Mouse (Mus musculus) spleen, adult 12 weeks (tissue): ENCODE measurements around the gene Plscr1.

Experiments used
- DNase-seq: peaks from one replicate; pipeline ENCODE4 v3.0.0; 2022; ENCODE audit warnings: low spot score

Gene Plscr1

DNA sequence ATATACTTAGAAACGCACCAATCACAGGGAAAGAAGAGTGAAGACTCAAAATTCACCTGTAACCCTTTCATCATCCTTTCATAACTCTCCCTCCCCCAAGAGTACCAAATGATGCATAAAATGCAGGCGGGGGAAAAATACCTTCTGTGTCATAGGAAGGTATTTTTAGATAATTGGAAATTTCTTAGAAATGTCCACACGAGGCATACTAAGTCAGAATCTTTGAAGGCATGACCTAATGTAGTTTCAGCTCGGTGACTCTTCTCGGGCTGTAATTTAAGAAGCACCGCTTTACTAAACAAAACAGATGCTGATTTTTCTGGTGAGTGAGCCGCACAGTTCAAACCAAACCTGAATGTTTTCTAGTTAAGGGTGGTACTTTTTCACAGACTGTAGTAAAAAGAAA is at the start of gene Plscr1:
TSS of gene Plscr1 (plus strand) at position 304 of the 406 bp plus-strand sequence.
- DNase-seq = no peak

DNA sequence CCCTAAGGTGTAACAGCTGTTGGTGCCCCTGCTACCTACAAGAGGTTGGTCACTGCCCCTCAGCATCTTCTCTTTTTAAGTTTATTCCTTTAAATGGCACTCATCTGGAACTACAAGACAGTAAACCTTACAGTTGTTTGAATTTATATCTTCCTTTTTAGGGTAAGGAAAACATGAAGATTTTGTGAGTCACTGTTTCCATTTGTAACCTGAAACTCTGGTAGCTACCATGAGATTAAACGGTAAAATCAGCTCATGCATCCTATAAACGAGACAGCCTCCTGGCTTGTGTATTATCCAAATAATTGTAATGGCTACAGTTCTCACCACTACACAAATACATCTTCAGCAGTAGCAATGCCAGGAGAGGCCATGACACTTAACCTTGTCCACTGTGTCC is 45.2 kb upstream of the Plscr1 start:
- no peak for DNase-seq

DNA sequence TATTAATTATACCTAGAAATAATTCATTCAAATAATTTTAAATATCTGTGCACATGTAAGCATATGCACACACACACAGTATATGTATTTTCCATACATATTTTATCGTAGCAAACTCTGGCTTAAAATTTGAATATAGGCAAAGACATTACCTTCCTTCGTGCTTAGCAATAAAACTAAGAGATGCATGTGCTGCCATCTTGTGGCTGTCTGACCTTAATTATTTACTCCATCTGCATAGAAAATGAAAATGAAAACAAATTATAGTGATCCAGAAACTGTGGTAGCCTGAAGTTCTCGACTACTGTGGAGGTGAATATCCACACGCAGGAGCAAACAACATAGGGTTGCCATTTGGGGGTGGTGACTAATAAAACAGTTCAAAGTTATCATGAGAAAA is 42.2 kb upstream of the Plscr1 start:
- DNase-seq = no peak

DNA sequence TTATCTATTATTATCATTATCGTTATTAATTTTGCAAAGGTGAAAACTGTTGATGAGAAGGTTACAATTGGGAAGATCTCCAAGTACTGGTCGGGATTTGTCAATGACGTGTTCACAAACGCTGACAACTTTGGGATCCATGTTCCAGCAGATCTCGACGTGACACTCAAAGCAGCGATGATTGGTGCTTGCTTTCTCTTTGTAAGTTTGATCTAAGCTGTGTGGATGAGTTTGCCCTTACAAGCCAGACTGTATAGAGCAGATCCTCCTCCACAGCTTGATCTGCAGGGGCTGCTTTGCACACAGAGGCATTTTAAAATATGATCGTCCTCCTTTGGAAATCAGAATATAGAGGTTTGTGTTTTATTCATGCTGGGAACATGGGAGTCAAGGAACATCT is 41.8 kb upstream of the Plscr1 start:
- no peak for DNase-seq

DNA sequence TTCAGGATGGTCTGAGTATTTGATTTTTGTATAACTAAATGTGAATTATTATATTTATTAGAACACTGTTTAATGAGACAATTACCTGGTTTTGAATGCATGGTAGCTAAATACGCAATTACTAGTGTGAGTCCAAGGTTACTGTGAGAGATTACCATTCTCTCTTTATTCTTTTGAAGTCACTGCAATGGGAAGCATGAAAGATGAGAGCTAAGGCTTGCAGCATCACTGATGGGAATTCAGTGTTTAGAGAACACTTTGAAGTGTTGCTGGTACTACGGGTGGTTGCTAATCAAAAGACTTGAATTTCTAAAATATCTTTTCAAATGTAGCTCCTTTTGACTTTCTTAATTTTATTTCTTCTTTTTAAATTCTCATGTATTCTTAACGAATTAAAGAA is 39.7 kb upstream of the Plscr1 start:
- no peak for DNase-seq

DNA sequence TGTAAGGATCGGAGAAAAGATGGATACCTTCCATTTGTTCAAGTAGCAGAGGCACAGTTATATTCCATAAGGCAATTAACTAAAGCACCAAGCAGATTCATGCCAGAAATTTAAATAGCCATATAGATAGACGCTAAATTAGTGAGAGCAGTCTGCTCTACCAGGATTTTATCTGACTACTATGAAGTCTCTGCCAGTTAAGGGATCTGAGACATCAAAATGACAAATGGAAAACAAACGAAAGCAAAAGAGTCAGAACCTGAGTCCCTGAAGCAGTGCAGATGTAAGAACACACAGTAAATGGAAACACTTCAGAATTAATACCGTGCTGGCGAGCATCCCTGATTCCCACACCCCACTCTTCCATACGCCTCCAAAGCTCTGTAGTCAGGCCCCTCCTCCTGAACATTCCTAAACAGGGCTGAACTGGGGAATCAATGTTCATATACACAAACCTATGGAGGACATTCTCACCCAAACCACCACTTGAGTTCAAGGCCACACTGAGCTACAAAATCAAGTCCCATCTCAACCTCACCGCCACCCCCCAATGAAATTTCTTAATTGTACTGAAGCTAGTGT is 39.1 kb upstream of the Plscr1 start:
- no peak for DNase-seq

DNA sequence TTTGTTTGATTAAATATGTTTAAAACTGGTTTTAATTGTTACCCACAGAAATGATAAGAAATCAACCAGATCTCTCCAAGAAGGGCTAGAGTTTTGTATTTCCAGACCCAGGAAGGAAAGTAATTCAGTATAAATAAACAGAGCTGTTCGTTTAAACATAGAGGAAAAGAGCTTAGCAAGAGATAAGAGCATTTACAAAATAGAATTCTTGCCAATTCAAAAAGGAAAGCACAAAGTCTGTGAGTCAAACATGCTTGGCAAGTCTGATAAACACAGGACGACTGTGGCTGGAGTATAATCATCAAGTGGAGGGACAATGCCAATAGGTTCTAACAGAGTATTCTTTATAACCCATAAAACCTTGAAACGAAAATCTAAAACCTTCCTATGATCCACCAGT is 38.5 kb upstream of the Plscr1 start:
- no peak for DNase-seq

DNA sequence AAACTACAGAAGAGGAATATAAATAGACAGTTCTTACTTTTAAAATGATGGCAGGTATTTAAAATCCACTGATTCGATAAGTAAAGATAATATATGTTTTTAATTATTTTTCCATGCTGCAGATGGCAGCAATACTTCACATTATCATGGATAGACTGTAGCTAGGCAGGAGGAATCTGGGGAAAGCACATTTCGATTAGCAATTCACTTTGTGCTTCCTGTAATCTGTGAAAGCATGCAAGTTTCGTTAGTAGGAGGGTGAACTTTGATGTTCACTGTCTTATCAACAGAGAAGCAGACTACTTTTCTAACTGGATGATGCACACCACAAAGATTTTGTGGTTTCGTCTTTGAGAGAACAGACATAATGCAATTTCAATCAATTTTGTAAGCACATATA is 32.1 kb upstream of the Plscr1 start:
- DNase-seq = no peak

DNA sequence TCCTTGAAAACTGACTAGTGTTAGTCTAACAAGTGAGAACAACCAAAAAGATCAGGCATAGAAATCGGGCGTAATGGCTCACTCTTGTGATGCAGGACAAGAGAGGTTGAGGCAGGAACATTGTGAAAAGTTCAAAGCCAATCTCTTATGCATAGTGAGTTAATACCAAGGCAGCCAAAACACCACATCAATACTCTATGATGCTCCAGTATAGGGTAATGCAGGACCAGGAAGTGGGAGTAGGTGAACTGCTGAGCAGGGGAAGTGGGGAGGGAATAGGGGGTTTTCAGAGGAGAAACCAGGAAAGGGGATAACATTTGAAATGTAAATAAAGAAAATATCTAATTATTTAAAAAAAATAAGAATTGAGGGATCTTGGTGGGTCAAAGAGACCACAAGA is 31.7 kb upstream of the Plscr1 start:
- no peak for DNase-seq

DNA sequence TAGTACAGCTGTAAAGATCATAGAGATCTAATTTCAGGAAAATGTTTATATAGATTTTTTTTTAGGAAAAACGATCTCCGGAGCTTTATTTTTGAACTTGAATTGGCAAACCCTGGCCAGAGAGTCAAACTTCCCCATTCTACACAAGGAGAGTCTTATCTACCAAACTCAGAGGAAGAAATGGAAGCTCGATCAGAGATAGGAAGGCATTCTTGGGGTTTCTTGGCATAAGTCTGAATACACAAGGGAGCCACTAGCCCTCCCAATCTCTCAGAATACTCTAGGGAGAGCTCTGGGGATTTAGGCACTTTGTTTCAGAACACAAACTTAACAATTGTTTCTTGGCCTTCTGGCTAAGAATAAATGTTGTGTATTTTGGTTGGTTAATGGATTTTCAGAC is 29.4 kb upstream of the Plscr1 start:
- DNase-seq = no peak

DNA sequence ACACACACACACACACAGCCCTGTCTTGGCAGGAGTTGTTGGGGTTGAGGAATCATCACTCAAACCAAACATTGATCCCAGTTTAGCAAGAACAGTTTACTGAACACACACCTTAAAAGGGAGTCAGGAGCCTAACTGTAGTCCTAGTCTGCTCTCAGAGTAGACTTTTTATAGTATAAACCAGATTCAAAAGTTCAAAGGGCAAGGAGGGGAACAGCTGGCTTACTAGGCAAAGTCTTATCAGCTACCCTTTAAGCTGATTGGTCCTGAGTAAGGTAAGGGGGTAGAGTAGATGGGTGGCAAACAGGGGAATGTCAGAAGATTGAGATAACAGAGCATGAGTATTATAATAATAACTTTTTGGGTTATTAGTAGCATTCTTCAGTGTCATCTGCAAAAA is 28.1 kb upstream of the Plscr1 start:
- DNase-seq = no peak

DNA sequence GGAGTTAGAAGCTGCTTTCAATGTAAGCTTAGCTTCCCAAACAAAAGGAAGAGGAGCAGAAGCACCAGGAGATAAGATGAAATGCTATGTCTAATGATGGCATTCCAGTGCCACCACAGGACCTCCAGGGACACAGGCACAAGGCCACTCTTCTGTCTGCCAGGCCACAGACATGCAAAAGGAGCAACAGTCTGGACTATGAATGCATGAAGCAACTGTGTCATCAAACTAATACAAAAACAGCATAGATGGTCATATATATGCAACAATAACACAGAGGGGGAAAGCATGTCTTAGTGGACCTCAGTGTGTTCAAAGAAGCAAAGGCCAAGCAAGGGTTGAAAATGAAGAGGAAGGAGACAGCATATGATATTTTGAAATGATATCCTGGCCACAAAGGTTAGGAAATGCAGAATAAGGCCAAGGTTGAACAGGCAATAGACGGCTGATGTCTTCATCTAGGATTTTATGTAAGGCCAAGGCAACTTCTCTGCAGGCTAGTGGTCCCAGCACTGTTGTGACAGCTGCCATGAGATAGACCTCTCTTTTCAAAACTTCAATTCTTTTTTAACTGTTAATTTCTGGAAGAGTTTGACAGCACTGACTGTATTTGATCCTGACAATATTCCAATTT is 24.8 kb upstream of the Plscr1 start:
- no peak for DNase-seq

DNA sequence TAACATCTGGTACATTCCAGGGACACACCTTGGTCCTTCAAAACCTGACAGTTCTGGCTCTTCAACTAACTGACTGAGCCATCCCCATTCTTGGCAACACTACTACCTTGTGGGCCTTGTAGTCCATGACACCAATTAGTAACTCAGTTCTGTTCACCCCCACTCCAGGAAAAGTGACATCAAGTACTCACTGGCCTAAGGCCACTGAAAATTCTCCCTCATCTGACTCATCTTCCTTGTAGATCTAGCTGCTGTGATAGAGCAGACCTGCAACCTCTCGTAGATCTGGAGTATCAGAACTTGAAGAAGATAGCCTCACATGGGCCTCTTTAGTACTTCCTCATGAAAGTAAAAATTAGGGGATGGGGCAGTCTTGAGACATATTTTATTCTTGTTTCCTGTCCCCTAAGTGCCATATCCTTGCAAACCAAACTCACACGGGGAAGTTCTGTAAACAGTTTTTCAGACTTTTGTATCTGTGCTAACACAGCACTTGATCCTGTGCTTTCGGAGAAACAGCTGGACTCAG is 23.4 kb upstream of the Plscr1 start:
- DNase-seq = no peak

DNA sequence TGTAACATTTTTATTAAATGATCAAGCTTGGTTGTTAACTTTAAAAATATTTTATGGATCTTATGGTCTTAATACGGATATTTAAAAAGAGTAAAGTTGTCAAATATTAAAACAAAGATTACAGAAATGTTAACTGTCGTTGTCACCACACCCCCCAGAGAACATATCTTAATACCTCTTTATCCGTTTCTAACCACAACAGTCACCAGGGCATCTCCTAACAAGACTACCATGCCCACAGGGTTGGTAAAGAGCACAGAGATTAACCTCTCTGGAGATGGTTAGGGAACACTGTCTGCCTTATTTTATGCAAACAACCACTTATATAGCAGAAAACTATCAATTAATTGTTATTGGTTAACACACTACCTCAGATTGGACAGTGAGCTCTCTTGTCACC is 22.8 kb upstream of the Plscr1 start:
- DNase-seq = no peak

DNA sequence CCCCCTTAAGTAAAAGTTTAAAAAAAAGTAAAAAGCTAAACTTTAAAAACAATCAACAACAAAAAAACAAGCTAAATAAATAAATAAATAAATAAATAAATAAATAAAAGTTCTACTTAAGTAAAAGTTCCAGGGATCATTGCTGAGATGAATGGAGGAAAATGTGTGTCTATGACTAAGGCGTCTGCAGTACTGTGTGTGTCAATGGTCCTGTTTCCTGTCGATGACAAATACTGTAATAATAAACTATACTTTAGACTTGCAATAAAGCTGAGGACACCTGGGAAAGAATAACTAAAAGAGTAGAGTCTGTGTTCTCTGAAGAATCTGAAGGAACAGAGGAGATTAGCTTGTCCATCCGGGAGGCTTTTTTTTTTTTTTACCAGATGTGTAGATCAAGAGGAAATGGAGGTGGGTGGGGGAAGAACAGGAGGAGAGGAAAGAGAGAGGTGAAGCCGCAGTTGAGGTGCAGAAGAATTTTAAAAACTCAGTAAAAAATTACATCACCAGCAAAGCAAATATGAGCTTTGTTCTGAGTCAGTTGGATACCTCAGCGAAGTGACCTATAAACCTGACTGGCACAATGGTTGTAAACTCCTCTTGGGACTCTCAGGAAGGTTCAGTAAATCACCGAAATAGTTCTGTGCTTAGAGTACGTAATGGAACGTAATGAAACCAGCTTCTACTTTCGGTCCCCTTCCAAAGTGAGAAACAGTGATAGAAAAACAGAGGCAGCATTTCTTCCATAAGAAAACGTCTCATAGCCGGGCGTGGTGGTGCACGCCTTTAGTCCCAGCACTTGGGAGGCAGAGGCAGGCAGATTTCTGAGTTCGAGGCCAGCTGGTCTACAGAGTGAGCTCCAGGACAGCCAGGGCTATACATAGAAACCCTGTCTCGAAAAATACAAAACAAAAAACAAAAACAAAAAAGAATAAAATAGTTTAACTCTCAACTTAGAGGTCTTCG is 20.4 kb upstream of the Plscr1 start:
- no peak for DNase-seq

DNA sequence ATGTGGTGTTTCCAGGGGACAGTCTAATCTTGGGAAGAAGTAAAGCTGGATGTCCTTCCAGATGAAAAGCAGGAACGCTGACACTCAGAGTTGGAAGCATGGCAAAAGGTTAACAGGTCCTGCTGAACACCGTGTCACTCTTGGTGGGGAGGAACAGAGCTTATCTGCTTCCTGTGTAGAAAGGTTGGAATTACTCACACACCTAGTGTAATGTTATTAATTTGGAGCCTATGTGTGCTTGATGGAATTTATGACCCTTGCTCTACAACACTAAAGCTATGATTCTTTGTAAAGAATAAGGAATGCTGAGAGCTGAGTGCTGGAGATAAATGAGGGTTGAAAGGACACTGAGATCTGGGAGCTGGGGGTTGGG is 19.7 kb upstream of the Plscr1 start:
- no peak for DNase-seq

DNA sequence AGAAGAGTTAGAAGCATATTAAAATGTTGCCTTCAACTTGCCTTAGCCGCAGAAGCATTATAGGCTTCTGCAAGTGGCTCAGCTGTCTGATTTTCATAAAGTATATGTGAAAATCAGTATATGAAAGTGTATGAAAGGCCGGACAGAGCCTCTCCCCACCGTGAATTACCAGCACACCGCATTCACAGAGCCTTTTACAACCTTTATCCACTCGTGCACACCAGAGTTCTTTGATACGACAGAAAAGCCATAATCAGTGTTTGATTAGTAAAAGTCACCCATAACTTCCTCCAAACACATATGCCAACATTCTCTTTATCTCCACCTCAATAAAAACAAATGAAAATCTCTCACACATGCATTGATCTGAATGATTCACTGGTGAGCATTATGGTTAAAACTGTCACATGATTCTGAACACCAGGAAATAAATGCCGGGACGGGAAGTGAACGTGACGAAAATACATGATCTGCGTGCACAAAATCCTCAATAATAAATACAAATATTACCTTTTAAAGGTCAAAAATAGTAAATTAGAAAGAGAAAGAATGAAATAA is 14.6 kb upstream of the Plscr1 start:
- DNase-seq = no peak

DNA sequence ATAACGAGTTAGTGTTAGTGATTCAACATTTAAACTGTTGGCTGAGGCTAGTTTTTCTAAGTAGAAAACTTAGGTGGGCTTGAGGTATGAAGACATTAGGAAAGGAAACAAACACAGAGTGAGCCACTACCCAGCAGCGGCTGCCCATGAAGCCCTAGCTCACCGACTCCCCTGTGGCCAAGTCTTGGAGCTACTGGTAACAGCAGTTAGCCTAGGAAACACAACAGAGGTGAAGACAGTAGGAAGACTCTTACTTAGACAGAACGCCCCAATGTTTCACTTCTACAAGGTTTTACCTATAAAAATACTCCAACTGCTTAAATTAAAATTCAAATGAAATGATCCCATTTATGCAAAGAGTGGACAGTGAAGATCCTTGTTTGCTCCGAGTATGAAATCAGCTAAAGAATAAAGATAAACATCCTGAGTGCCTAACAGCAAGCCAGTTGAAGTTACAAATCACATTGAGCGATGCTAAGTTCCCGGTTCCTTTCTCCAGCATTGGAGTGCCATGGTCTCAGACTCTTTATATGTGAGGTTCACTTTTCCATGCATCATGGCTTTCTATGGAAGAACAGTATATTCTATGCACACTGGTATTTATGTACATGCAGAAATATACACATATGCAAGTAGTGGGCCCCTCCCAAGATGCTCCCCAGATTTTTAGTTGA is 640 bp upstream of the Plscr1 start:
- DNase-seq = no peak

DNA sequence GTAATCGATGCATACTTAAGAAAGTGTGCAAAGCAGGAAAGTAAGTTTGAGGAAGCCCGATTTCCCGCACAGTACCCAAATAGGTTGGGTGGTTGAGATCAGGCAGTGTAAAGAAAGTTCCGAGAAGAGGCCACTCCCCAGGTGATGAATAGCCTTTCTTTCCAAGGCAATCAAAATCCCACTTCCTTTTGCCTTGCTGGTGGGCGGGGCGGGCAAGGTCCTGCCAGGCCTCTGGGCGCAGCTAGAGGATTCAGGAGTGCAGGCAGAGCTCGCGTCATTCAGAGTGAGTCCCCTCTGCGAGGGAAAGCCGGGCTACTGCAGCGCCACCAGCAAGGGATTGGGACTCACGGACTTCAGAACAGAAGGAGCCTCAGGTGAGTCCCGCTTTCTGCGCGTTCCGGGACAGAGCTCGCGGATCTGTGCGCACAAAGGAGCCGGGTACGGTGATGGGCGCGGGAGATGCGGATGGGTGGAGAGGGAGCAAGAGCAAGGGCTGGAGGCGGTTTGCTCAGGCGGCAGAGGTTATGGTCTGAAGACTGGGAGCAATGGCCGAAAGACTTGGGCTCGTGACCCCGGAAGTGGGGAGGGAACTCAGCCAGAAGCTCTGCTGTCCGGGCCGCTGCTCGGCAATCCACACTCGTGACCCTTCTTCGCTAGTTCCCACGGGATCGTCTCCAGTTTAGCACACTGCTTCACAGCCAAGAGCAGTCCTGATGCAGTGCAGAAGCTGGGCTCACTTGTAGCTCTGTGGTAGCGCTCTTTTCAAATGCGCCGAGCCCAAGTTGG is 630 bp downstream of the Plscr1 start:
- peak; percentile 46 for DNase-seq

DNA sequence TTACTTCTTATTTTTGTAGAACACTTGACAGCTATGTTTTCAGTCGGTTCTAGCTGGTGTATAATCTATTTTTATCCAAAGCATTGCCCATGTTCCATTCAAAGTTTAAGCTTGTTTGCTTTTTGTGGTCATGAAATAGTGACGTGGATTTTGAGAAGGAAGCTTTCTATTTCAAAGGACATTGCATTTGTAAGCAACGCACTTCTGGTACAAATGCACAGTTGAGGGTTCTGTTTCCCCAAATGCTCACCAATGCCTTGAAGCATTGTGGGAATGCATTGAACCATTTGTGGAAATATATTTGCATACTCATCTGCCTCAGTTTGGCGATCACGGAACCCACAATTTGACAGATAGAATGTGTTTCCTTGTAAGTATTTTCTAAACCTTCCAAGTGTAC is 3.2 kb downstream of the Plscr1 start:
- DNase-seq = no peak

DNA sequence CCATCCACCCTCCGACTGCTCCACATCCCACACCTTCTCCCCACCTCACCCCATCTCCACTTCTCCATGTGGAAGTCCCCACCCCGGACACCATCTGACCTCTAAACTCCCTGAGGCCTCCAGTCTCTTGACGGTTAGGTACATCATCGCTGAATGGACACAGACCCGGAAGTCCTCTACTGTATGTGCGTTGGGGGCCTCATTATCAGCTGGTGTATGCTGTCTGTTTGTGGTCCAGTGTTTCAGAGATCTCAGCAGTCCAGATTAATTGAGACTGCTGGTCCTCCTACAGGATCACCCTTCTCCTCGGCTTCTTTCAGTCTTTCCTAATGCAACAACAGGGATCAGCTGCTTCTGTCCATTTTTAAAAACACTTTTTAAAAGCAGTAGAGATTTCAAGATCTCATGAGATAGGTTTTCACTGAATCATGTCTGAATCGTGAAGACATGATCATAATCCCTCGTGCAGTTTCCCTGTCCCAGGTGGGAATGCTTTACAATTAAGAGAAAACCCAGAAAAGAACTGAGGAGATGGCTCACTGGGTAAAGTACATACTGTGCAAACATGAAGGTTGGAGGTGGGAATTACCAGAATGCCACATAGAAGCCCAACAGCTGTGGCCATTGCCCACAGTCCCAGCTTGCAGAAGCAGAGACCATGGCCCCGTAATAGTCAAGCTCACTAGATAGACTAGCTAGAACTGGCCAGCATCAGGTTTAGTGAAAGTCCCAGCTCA is 4.2 kb downstream of the Plscr1 start:
- no peak for DNase-seq
